Mouse (Mus musculus) limb, embryonic 15.5 days (tissue): Measurements from ENCODE around the gene Tns1. TPM values are rescaled to one million over a fixed set of nuclear protein-coding genes. Genes with fewer than 3 reads are reported as not detected.

Experiments used
- ATAC-seq: fragments of 200-750 bp; cut with Nextera tagmentation; 2 replicates; pipeline ENCODE4 v1.8.0; 2017; ENCODE audit warnings: low read depth, moderate TSS enrichment; ENCODE audit not compliant: insufficient number of reproducible peaks, low FRiP score, low TSS enrichment
- H3K27ac ChIP-seq: fragments of 300-500 bp; sonication (generic); 2 replicates; pipeline ENCODE4 v1.5.1; 2015; ENCODE audit warnings: moderate library complexity, mild to moderate bottlenecking, inconsistent platforms
- H3K27me3 ChIP-seq: fragments of 300-500 bp; sonication (generic); 2 replicates; pipeline ENCODE4 v1.6.1; 2015; ENCODE audit warnings: inconsistent platforms
- H3K36me3 ChIP-seq: fragments of 300-500 bp; sonication (generic); 2 replicates; pipeline ENCODE4 v1.6.1; 2015; ENCODE audit warnings: inconsistent platforms
- H3K4me1 ChIP-seq: fragments of 300-500 bp; sonication (generic); 2 replicates; pipeline ENCODE4 v1.6.1; 2015; ENCODE audit warnings: inconsistent platforms
- H3K4me2 ChIP-seq: fragments of 300-500 bp; sonication (generic); 2 replicates; pipeline ENCODE4 v1.6.1; 2015; ENCODE audit warnings: mild to moderate bottlenecking, inconsistent platforms
- H3K4me3 ChIP-seq: fragments of 300-500 bp; sonication (generic); 2 replicates; pipeline ENCODE4 v1.5.1; 2015; ENCODE audit warnings: mild to moderate bottlenecking, inconsistent platforms
- H3K9ac ChIP-seq: fragments of 300-500 bp; sonication (generic); 2 replicates; pipeline ENCODE4 v1.6.1; 2015; ENCODE audit warnings: inconsistent platforms
- H3K9me3 ChIP-seq: fragments of 300-500 bp; sonication (generic); 2 replicates; pipeline ENCODE4 v1.6.1; 2016; ENCODE audit warnings: inconsistent platforms
- WGBS: fragments of 180-500 bp; shearing (Covaris S2); methylation state at CpG from one replicate; pipeline ENCODE4 v1.1.7; 2015; 5-methylcytosine and 5-hydroxymethylcytosine counted together
- polyA plus RNA-seq: library from polyadenylated mRNA; unstranded; fragments of >200 nt; fragmentation: Nextera tagmentation; extraction: Ambion mirVana; gene quantifications from 2 replicates; pipeline ENCODE4 v1.2.1, GENCODE M21; 2015

Tns1 gene
- polyA plus RNA-seq, 1 experiment from 2014 or later = 59.9 TPM

- peak; percentile 70 for ATAC-seq
- peaks cover 18% of the 10 kb centered on the region; the same call in 1 of the 2 replicates for H3K36me3 ChIP-seq
- WGBS = 47% methylated on average over 9 of the region's 9 CpGs
Measured at GRCm38 (mm10) chr1:73943667-73944289, 180.5 kb downstream of the Tns1 start.

GRCm38 (mm10) chr1:73943255-73943654 lies 181.0 kb downstream of the Tns1 start:
- Histone ChIP-seq H3K9me3 (no peaks in the 10 kb centered on the region), H3K36me3 (peaks cover 23% of the 10 kb centered on the region), H3K4me2 (no peak overlapping the region), H3K9ac (no peak overlapping the region), H3K27ac (peak overlapping the region; percentile 86), H3K4me1 (peaks cover 47% of the 10 kb centered on the region), H3K27me3 (no peaks in the 10 kb centered on the region), H3K4me3 (no peak overlapping the region)
- no peak for ATAC-seq
- 72% methylated on average over 5 of the region's 5 CpGs for WGBS

More at GRCm38 (mm10) chr1:73943667-73944289, 180.5 kb downstream of the Tns1 start:
- no peaks in the 10 kb centered on the region for H3K9me3 ChIP-seq
- H3K4me2 ChIP-seq = no peak overlapping the region
- peak overlapping the region; percentile 86 for H3K27ac ChIP-seq
- no peak overlapping the region for H3K9ac ChIP-seq
- no peak overlapping the region for H3K4me3 ChIP-seq
- peaks cover 47% of the 10 kb centered on the region for H3K4me1 ChIP-seq
- no peaks in the 10 kb centered on the region for H3K27me3 ChIP-seq

- 24% methylated on average over 2 of the region's 2 CpGs for WGBS
- peak; percentile 68 for ATAC-seq
- Histone ChIP-seq H3K9me3 (no peaks in the 10 kb centered on the region), H3K4me1 (peaks cover 43% of the 10 kb centered on the region), H3K27me3 (no peaks in the 10 kb centered on the region), H3K4me2 (no peak overlapping the region), H3K27ac (peak overlapping the region; percentile 86), H3K4me3 (no peak overlapping the region), H3K36me3 (peaks cover 31% of the 10 kb centered on the region), H3K9ac (no peak overlapping the region)
Measured at GRCm38 (mm10) chr1:73942243-73942642, 182.0 kb downstream of the Tns1 start.

- Histone ChIP-seq H3K4me1 (peaks cover 41% of the 10 kb centered on the region), H3K36me3 (peaks cover 36% of the 10 kb centered on the region), H3K9ac (no peak overlapping the region), H3K9me3 (no peaks in the 10 kb centered on the region), H3K4me3 (no peak overlapping the region), H3K27me3 (no peaks in the 10 kb centered on the region), H3K27ac (peak overlapping the region; percentile 86), H3K4me2 (no peak overlapping the region)
- 73% methylated on average over 9 of the region's 9 CpGs for WGBS
- ATAC-seq = no peak
Measured at GRCm38 (mm10) chr1:73941697-73942096, 182.6 kb downstream of the Tns1 start.

GRCm38 (mm10) chr1:73940491-73941204 lies 183.6 kb downstream of the Tns1 start:
- H3K9me3 ChIP-seq = no peaks in the 10 kb centered on the region
- no peaks in the 10 kb centered on the region for H3K27me3 ChIP-seq
- no peak overlapping the region for H3K4me2 ChIP-seq
- no peak overlapping the region for H3K27ac ChIP-seq
- no peak overlapping the region for H3K9ac ChIP-seq
- ATAC-seq = no peak
- H3K36me3 ChIP-seq = peaks cover 46% of the 10 kb centered on the region
- 85% methylated on average over 9 of the region's 9 CpGs for WGBS
- peaks cover 40% of the 10 kb centered on the region for H3K4me1 ChIP-seq
- no peak overlapping the region for H3K4me3 ChIP-seq

- Histone ChIP-seq H3K4me3 (no peak overlapping the region), H3K27ac (no peak overlapping the region), H3K4me2 (no peak overlapping the region), H3K36me3 (peaks cover 60% of the 10 kb centered on the region), H3K27me3 (no peaks in the 10 kb centered on the region), H3K9ac (no peak overlapping the region), H3K4me1 (peaks cover 24% of the 10 kb centered on the region), H3K9me3 (no peaks in the 10 kb centered on the region)
- ATAC-seq = no peak
- WGBS = 68% methylated on average over 10 of the region's 10 CpGs
Measured at GRCm38 (mm10) chr1:73938597-73938996, 185.7 kb downstream of the Tns1 start.

- peaks cover 17% of the 10 kb centered on the region for H3K4me1 ChIP-seq
- H3K4me3 ChIP-seq = no peak overlapping the region
- H3K27me3 ChIP-seq = no peaks in the 10 kb centered on the region
- no peaks in the 10 kb centered on the region for H3K9me3 ChIP-seq
- WGBS = 64% methylated on average over 6 of the region's 6 CpGs
- peaks cover 63% of the 10 kb centered on the region for H3K36me3 ChIP-seq
- H3K27ac ChIP-seq = no peak overlapping the region
- ATAC-seq = no peak
- no peak overlapping the region for H3K4me2 ChIP-seq
- no peak overlapping the region for H3K9ac ChIP-seq
Measured at GRCm38 (mm10) chr1:73937805-73938204, 186.4 kb downstream of the Tns1 start.

GRCm38 (mm10) chr1:73936537-73936936 lies 187.7 kb downstream of the Tns1 start:
- H3K27me3 ChIP-seq = no peaks in the 10 kb centered on the region
- H3K36me3 ChIP-seq = peaks cover 63% of the 10 kb centered on the region
- no peak overlapping the region for H3K9ac ChIP-seq
- peaks cover 10% of the 10 kb centered on the region for H3K4me1 ChIP-seq
- no peak overlapping the region for H3K4me3 ChIP-seq
- ATAC-seq = no peak
- WGBS = 70% methylated on average over 3 of the region's 3 CpGs
- no peak overlapping the region for H3K27ac ChIP-seq
- H3K4me2 ChIP-seq = no peak overlapping the region
- H3K9me3 ChIP-seq = no peaks in the 10 kb centered on the region

GRCm38 (mm10) chr1:73935442-73936080 lies 188.7 kb downstream of the Tns1 start:
- no peak for ATAC-seq
- Histone ChIP-seq H3K9me3 (no peaks in the 10 kb centered on the region), H3K4me3 (no peak overlapping the region), H3K27me3 (no peaks in the 10 kb centered on the region), H3K36me3 (peaks cover 56% of the 10 kb centered on the region), H3K9ac (no peak overlapping the region), H3K4me2 (no peak overlapping the region), H3K4me1 (peaks cover 7% of the 10 kb centered on the region), H3K27ac (no peak overlapping the region)
- 70% methylated on average over 4 of the region's 4 CpGs for WGBS

GRCm38 (mm10) chr1:73933146-73933490 lies 191.1 kb downstream of the Tns1 start:
- peaks cover 58% of the 10 kb centered on the region for H3K36me3 ChIP-seq
- H3K9me3 ChIP-seq = no peaks in the 10 kb centered on the region
- H3K4me1 ChIP-seq = peaks cover 7% of the 10 kb centered on the region
- H3K4me2 ChIP-seq = no peak overlapping the region
- no peaks in the 10 kb centered on the region for H3K27me3 ChIP-seq
- 83% methylated on average over 5 of the region's 5 CpGs for WGBS
- H3K4me3 ChIP-seq = no peak overlapping the region
- H3K27ac ChIP-seq = no peak overlapping the region
- ATAC-seq = no peak
- H3K9ac ChIP-seq = no peak overlapping the region

- Histone ChIP-seq H3K27me3 (no peaks in the 10 kb centered on the region), H3K4me2 (no peak overlapping the region), H3K9ac (no peak overlapping the region), H3K36me3 (peaks cover 60% of the 10 kb centered on the region), H3K27ac (no peak overlapping the region; the same call in 1 of the 2 replicates), H3K4me3 (no peak overlapping the region), H3K4me1 (peaks cover 7% of the 10 kb centered on the region), H3K9me3 (no peaks in the 10 kb centered on the region)
- ATAC-seq = no peak
- WGBS = 78% methylated on average over 10 of the region's 10 CpGs
Measured at GRCm38 (mm10) chr1:73932421-73933145, 191.7 kb downstream of the Tns1 start.
